Mouse (Mus musculus): ENCODE data around the gene Shisa8. TPM values are rescaled to one million over a fixed set of nuclear protein-coding genes. Genes with fewer than 3 reads are reported as not detected.

Shisa8 gene
- polyA plus RNA-seq, 1 experiment from 2014 or later, result 6.7 TPM

DNA sequence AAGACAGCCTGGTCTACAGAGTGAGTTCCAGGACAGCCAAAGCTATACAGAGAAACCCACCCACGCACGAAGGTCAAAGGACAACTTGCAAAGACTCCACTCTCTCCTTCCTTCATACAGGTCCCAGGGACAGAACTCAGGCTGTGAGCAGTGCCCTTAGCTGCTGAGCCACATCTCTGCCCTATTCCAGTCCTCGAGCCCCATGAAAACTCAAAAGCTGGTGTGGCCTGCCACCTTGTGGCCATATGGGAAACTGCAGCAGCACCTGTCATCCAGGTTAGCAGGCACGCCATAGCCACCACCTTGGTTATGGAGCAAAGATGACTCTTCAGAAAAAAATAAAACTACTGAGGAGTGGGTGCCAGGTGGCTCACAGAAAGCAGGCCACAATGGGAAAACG is 23.9 kb upstream of the Shisa8 start:
- no peaks in the 10 kb centered on the region for H3K27me3 ChIP-seq (replicated peaks)
- H3K4me3 ChIP-seq (replicated peaks), result no peak overlapping the region
- no peaks in the 10 kb centered on the region for H3K9me3 ChIP-seq (replicated peaks)
- ATAC-seq (ENCODE audit: low FRiP score), result peak; percentile 79
- no peak overlapping the region for H3K27ac ChIP-seq (replicated peaks)
- peaks cover 8% of the 10 kb centered on the region for H3K4me1 ChIP-seq
- WGBS, result 19% methylated on average over 5 of the region's 5 CpGs
- H3K36me3 ChIP-seq, result no peaks in the 10 kb centered on the region
- H3K4me2 ChIP-seq, result no peak overlapping the region
- no peak overlapping the region for H3K9ac ChIP-seq (replicated peaks)

DNA sequence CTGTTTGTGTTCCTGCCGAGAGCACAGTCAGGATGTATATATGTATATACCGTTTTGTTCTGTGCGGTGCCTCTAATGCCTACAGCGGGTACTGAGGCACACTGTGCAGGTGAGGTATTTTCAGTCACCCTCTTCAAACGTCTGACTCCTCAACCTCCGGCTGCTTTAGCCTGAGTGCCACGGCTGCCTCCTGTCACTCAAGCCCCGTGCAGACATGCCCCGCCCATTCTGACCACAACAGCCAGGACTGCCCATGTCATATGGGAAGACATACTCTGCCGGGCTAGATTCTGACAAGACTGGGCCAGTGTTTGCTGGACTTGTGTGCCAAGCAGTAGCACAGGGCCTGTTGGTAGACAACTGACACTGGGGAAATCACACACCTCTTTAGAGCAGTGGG is 23.0 kb upstream of the Shisa8 start:
- Histone ChIP-seq H3K4me2 (no peak overlapping the region), H3K4me1 (peaks cover 8% of the 10 kb centered on the region), H3K4me3 (replicated peaks) (no peak overlapping the region), H3K36me3 (no peaks in the 10 kb centered on the region), H3K9me3 (replicated peaks) (no peaks in the 10 kb centered on the region), H3K27me3 (replicated peaks) (no peaks in the 10 kb centered on the region), H3K27ac (replicated peaks) (no peak overlapping the region), H3K9ac (replicated peaks) (no peak overlapping the region)
- ATAC-seq (ENCODE audit: low FRiP score), result no peak
- 81% methylated on average over 10 of the region's 10 CpGs for WGBS

DNA sequence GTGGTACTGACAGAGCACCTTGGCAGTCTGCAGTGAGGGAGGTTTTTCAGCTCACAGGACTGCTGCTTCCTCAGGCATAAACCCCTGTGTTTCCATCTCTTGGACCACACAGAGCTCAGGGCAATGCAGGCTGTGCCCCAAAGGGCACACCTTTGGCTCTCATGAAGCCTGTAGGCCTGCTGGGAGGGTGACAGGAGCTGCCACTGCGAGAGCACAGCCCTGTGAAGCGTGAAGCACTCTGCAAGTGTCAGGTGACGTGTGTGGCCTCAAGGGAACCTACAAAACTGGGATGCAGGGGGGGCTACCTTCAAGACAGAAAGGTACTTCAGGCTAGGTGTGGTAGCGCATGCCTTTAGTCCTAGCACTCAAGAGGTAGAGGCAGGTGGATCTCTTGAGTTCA is 20.0 kb upstream of the Shisa8 start:
- ATAC-seq (ENCODE audit: low FRiP score), result no peak
- no peak overlapping the region for H3K9ac ChIP-seq (replicated peaks)
- H3K4me3 ChIP-seq (replicated peaks), result no peak overlapping the region
- H3K9me3 ChIP-seq (replicated peaks), result no peaks in the 10 kb centered on the region
- 79% methylated on average over 4 of the region's 4 CpGs for WGBS
- H3K4me1 ChIP-seq, result peaks cover 8% of the 10 kb centered on the region
- H3K27me3 ChIP-seq (replicated peaks), result no peaks in the 10 kb centered on the region
- H3K27ac ChIP-seq (replicated peaks), result no peak overlapping the region
- no peaks in the 10 kb centered on the region for H3K36me3 ChIP-seq
- no peak overlapping the region for H3K4me2 ChIP-seq

DNA sequence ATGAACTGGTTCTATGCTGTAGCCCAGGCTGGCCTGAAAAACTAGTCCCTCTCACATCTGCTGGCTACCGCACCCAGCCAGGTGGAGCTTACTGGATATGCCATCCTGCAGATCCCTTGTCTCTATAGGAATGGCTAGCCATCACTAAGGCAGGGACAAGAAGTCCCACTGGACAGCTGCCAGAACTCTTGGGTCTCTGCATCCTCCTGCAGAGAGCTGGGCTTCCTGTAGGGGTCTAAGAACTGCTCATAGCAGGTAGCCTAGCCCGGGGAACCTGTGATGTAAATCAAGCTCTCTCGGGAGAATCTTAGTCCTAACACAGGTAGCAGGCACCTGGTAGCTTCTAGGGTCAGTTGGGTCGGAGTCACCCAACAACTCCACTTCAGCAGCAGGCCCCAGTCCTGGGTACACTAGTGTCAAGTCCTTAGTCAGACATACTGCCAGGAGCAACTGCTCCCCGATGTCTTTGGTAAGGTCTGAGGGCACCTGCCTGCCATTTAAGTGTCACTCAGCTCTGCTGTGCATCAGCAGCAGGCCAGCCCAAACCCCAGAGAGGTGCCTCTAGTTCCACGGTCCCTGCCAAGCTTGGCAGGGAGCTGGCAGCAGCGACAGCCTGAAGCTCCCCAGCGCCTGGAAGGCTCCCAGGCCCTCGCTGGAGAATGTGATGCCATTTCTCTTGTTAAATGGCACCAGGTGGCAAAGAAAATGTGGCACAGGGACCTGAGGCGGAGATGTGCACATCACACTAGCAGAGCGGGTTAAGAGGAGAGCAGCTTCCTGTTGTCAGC is 19.2 kb upstream of the Shisa8 start:
- Histone ChIP-seq H3K27ac (replicated peaks) (no peak overlapping the region), H3K9ac (replicated peaks) (no peak overlapping the region)

DNA sequence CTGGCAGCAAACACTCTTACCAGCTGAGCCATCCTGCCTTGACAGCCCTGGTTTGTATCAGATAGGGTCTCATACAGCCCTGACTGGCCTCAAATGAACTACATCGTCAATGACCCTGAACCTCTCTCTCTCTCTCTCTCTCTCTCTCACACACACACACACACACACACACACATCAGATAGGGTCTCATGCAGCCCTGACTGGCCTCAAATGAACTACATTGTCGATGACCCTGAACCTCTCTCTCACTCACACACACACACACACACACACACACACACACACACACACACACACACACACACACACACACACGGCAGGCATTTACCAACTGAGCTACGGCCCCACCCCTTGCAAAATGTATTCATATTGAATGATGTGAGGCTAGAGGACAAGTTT is 18.5 kb upstream of the Shisa8 start:
- no peak overlapping the region for H3K27ac ChIP-seq (replicated peaks)
- no peak overlapping the region for H3K4me3 ChIP-seq (replicated peaks)
- H3K9ac ChIP-seq (replicated peaks), result no peak overlapping the region
- no peaks in the 10 kb centered on the region for H3K9me3 ChIP-seq (replicated peaks)
- H3K27me3 ChIP-seq (replicated peaks), result no peaks in the 10 kb centered on the region
- ATAC-seq (ENCODE audit: low FRiP score), result no peak
- H3K4me1 ChIP-seq, result peaks cover 8% of the 10 kb centered on the region
- no peaks in the 10 kb centered on the region for H3K36me3 ChIP-seq
- H3K4me2 ChIP-seq, result no peak overlapping the region
- WGBS, result 75% methylated on average over 4 of the region's 4 CpGs

More for the DNA sequence above, 19.2 kb upstream of the Shisa8 start:
- no peak for ATAC-seq (ENCODE audit: low FRiP score)
- no peak overlapping the region for H3K4me3 ChIP-seq (replicated peaks)
- no peaks in the 10 kb centered on the region for H3K27me3 ChIP-seq (replicated peaks)
- no peak overlapping the region for H3K4me2 ChIP-seq
- H3K9me3 ChIP-seq (replicated peaks), result no peaks in the 10 kb centered on the region
- WGBS, result 58% methylated on average over 11 of the region's 11 CpGs
- H3K4me1 ChIP-seq, result peaks cover 8% of the 10 kb centered on the region
- no peaks in the 10 kb centered on the region for H3K36me3 ChIP-seq

DNA sequence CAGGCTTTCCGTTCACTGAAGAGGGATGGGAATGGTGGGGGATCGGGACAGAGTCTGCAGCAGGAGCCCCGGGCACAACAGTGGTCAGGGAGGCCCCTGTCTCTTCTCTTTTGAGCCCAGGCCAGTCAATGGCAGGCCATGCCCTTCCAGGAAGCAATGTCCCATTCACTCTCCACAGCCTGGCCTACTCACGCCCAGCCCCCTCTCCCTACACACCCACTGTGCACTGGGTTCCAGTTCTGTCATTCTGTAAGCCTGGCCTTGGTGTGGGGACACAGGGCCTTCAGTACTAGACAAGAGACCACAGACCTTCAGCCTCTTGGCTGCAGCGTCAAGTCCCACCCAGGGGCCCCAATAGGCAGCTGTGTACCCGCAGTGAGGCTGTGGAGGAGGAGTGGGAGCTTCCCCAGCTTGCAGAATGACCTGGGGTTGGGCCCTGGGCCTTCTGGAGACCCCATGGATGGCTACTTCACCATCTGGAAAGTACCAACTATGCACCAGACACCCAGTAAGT is 17.5 kb upstream of the Shisa8 start:
- 75% methylated on average over 6 of the region's 6 CpGs for WGBS
- H3K27ac ChIP-seq (replicated peaks), result no peak overlapping the region
- no peak for ATAC-seq (ENCODE audit: low FRiP score)

DNA sequence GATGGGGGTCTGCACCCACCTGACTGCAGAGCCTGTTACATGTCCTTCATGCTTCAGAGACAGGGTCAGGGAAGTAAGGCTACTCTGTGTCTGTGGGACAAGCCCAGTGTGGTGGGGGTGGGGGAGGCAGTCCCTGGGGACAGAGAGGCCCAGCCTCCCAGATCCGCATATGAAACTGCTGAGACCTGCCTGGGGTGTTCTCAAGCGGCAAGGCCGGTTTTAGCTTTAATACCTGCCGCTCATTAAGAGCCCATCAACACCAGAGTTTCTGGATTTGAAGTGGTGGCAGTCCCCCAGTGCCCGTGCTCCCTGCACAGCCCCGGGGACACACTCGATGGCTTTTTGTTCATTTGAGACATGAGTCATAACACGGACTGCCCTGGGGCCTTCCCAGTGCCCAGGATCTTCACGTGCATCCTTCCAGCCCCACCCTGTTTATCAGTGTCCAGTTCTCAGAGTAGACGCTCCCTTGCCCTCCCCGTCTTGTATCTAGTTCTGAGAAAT is 17.0 kb upstream of the Shisa8 start:
- H3K27ac ChIP-seq (replicated peaks), result no peak overlapping the region
- 46% methylated on average over 11 of the region's 11 CpGs for WGBS
- H3K36me3 ChIP-seq, result no peaks in the 10 kb centered on the region
- H3K4me2 ChIP-seq, result no peak overlapping the region
- peaks cover 10% of the 10 kb centered on the region for H3K4me1 ChIP-seq
- no peak overlapping the region for H3K9ac ChIP-seq (replicated peaks)
- H3K4me3 ChIP-seq (replicated peaks), result no peak overlapping the region
- no peak for ATAC-seq (ENCODE audit: low FRiP score)
- H3K9me3 ChIP-seq (replicated peaks), result no peaks in the 10 kb centered on the region
- peaks cover 9% of the 10 kb centered on the region for H3K27me3 ChIP-seq (replicated peaks)

More for the DNA sequence above, 17.5 kb upstream of the Shisa8 start:
- Histone ChIP-seq H3K4me3 (replicated peaks) (no peak overlapping the region), H3K9ac (replicated peaks) (no peak overlapping the region), H3K4me1 (peaks cover 8% of the 10 kb centered on the region), H3K9me3 (replicated peaks) (no peaks in the 10 kb centered on the region), H3K36me3 (no peaks in the 10 kb centered on the region), H3K4me2 (no peak overlapping the region), H3K27me3 (replicated peaks) (peaks cover 4% of the 10 kb centered on the region)

DNA sequence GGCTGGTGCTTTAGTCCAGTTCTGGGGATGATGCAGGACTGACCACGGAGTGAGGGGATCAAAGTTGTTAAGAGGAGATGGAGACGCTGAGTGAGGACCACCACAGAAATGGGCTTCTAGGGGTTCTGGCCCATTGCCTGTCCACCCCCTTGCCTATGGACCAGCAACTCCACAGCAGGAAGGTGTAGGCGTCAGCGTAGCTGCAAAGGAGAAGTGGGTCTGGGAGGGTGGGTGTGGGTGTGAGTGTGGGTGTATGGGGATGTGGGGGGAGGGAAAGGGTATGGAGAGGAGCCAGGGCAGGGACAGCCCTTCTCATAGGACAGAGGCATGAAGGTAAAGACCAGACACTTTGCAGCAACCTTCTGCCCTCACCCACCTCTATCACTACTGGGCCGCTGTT is 13.2 kb upstream of the Shisa8 start:
- peaks cover 12% of the 10 kb centered on the region for H3K4me1 ChIP-seq
- peaks cover 20% of the 10 kb centered on the region for H3K27me3 ChIP-seq (replicated peaks)
- H3K27ac ChIP-seq (replicated peaks), result no peak overlapping the region
- no peak overlapping the region for H3K4me3 ChIP-seq (replicated peaks)
- H3K36me3 ChIP-seq, result no peaks in the 10 kb centered on the region
- H3K9ac ChIP-seq (replicated peaks), result no peak overlapping the region
- no peaks in the 10 kb centered on the region for H3K9me3 ChIP-seq (replicated peaks)
- H3K4me2 ChIP-seq, result no peak overlapping the region
- 99% methylated on average over 5 of the region's 5 CpGs for WGBS
- ATAC-seq (ENCODE audit: low FRiP score), result no peak

DNA sequence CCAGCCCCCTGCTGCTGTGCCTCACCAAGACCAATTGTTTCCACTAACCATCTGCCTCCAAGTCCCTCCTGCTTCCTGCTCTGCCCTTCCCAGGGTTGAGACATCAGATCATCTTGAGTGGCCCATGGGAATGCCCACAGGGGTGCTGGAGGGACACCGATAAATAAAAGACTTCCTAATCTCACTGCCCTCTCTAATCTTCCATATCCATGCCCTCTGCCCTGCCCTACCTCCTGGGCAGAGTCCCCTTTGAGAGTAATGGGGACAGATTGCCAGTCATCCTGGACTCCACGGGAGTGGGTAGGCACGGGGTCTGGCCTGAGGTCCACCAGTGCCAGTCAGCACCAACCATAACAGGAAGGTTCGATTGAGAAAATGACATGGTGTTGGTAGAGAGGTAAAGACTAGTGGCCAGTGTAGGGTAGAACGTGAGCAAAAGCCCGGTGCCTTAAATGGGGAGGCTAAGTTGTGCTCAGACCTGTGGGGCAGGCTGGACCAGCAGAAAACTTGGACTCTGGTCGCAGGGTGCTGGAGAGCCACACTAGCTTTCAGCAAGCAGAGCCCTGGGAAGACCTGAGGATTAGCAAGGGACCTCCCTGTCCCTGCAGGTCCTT is 12.1 kb upstream of the Shisa8 start:
- H3K4me3 ChIP-seq (replicated peaks), result peak overlapping the region; percentile 34
- H3K36me3 ChIP-seq, result no peaks in the 10 kb centered on the region
- peak overlapping the region; percentile 63 for H3K4me2 ChIP-seq
- ATAC-seq (ENCODE audit: low FRiP score), result no peak
- peaks cover 12% of the 10 kb centered on the region for H3K4me1 ChIP-seq
- H3K9ac ChIP-seq (replicated peaks), result no peak overlapping the region
- no peaks in the 10 kb centered on the region for H3K9me3 ChIP-seq (replicated peaks)
- 42% methylated on average over 7 of the region's 7 CpGs for WGBS
- peaks cover 20% of the 10 kb centered on the region for H3K27me3 ChIP-seq (replicated peaks)
- no peak overlapping the region for H3K27ac ChIP-seq (replicated peaks)

DNA sequence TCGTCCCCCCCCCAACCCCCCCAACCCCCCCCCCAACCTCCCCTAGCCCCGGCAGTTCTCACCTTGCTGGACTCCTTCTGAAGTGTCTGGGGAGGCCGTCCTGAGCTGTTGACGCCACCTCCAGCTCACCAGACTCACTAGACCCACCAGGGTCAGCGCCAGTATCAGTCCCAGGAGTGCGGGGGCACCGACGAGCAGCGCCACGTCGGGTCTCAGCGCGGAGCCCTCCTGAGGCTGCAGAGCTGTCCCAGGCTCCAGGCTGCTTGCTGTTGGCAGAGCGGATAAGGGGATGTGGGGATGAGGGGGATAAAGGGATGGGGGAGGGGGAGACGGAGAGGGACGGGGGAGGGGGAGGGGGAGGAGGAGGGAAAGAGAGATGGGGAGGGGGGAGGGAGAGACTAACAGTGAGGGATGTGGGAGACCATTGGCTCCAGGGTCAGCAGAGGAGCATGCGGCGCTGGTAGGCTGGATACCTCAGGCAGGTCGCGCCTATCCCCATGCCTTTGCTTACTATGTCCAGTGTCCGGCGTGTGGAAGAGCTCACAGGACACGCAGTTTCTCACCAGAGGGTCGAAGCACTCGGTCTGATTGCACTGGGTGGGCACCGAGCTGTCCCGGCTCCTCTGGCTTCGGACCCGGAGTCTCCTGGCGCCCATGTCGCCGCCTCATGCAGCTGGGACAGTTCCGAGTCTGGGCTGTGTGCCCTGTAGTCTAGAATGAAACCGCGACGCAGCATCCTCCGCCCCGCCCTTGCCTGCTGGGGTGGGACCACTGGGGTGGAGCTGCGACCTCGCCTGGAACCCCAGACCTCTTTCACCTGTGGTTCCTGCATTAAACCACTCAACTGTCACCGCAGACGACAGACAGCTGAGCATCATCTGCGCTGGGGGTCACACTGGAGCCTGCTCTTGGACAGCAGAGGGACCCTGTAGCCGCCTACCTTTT is 11.3 kb upstream of the Shisa8 start, which contains the start of gene Tnfrsf13c:
TSS of gene Tnfrsf13c (minus strand) at position 713 of the 945 bp plus-strand sequence.
- Histone ChIP-seq H3K4me1 (peaks cover 12% of the 10 kb centered on the region), H3K4me3 (replicated peaks) (peak within 1 kb of the TSS; percentile 34), H3K9ac (replicated peaks) (peak within 1 kb of the TSS; percentile 6; the same call in 1 of the 2 replicates), H3K27ac (replicated peaks) (no peak within 1 kb of the TSS), H3K36me3 (no peaks in the 10 kb centered on the region), H3K9me3 (replicated peaks) (no peaks in the 10 kb centered on the region), H3K27me3 (replicated peaks) (peaks cover 20% of the 10 kb centered on the region), H3K4me2 (peak within 1 kb of the TSS; percentile 63)
- 2% methylated on average over 43 of the region's 44 CpGs for WGBS
- peak; percentile 56 for ATAC-seq (ENCODE audit: low FRiP score)

DNA sequence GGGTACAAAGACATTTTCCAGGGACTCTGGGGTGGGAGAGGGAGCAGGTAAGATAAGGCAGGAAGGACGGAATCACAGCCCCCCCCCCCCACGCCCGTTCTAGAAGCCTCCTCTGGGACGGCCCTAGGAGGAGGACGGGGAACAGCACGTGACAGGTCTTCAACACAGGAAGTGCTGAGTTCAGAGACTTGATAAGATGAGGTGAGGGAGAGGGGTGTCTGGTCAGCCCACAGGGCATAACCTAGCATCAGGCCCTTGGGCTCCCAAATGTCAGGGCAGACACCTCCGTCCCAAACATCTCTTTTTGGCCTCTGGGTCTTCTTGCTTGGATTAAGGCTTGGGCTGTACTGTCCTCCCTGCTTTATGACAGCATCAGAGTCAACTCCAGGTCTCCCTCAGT is 10.6 kb upstream of the Shisa8 start:
- Histone ChIP-seq H3K36me3 (no peaks in the 10 kb centered on the region), H3K4me3 (replicated peaks) (no peak overlapping the region), H3K9me3 (replicated peaks) (no peaks in the 10 kb centered on the region), H3K27ac (replicated peaks) (no peak overlapping the region), H3K4me2 (peak overlapping the region; percentile 63; the same call in 1 of the 2 replicates), H3K27me3 (replicated peaks) (peaks cover 20% of the 10 kb centered on the region), H3K9ac (replicated peaks) (no peak overlapping the region), H3K4me1 (peaks cover 12% of the 10 kb centered on the region)
- 63% methylated on average over 7 of the region's 7 CpGs for WGBS
- ATAC-seq (ENCODE audit: low FRiP score), result no peak
